Mouse (Mus musculus) mouse embryonic stem cell (cell line): Measurements from ENCODE around the gene Foxc2.

ENCODE experiments used
- in situ Hi-C, 2 experiments: fragments of 300-500 bp; cut with MboI; formaldehyde crosslinking; loops; 1 replicate in 1 of 2; 3 replicates in 1 of 2; pipeline ENCODE4 v1.14.3; 2019 to 2020; ENCODE audit warnings: low sequenced_read_pairs in 2 of 2, low pct_unique_long_range_greater_than_20kb in 1 of 2, mixed read lengths in 1 of 2; ENCODE audit not compliant: unreplicated experiment in 1 of 2

The Foxc2 gene

DNA sequence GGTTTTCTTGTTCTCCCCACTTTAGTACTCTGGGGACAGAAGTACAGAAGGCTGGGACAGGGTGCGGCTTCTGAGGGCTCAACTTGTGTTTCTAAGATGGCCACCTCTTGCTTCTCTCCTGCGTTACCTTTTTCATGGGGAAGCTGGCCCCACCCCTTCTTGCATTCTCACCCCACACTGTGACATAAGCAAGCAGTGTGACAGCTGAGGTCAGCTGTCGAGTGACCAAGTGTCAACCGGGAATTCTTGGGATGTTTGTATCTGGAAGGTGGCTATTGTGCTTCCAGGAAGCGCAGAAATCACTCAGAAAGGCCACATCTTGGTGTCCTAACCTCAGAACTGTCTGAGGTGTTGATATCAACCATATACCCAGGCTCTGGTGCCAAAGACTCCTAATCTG is 52.1 kb downstream of the Foxc2 start:
- in situ Hi-C loops, result no loop called here
